Mouse (Mus musculus) cerebellum, adult 8-10 months (tissue): Measurements from ENCODE around the gene Cfap45.

Experiments
- DNase-seq: peaks from one replicate; pipeline ENCODE4 v3.0.0; 2022

Gene Cfap45

DNA sequence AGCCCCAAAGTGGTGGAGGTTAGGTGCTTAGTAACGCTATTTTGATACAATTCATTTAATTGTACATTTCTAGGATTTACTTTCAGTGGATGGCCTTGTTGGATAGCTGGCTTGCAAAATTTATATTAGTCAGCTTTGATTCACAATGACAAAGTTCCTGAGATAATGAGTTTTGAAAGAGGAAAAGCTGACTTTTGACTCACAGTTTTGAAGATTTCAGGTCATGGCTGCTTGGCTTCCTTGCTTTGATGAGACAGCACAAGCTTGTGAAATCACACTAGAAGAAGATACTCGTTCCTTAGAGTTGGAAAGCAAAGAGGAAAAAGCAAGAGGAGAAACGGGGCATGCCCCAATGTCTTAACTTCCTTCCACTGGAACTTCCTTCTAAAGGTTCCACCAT, 45.5 kb downstream of the Cfap45 start:
- no peak for DNase-seq

DNA sequence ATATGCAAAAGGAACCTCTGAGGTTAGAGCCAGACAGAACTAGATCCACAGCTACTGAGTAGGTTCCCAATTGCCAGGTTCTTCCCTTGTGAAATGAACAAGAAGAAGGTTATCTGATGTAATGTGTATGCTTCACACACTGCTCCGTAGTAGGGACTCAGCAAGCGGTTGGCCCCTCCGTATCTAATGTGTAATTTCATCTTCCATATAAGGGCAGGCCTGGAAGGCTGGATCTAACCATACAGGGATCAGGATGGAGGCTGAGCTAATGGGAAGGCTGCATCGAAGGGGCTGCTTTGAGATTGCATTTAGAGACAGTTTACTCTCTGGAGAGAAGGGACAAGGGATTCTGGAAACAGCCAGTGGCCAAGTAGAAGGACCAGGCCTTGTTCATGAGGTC, 47.2 kb downstream of the Cfap45 start:
- DNase-seq: no peak

DNA sequence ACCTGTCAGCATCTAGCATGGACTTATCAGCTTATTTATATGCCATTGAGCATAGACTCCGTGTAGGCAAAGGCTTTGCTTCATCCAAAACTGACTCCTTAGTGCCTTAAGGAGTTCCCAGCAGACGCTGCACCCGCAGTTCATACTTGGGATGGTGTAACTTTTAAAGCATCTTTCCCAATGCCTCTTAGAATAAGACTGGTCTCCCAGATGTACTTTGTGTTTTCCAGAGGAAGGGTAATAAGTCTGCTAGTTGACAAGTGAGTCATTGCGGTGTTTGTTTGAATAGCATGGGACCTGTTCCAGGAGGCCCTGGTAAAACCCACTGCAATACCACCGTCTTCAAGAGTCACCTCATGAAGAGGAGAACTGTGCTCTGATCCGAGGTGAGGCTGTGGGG, 59.5 kb downstream of the Cfap45 start:
- DNase-seq: no peak

DNA sequence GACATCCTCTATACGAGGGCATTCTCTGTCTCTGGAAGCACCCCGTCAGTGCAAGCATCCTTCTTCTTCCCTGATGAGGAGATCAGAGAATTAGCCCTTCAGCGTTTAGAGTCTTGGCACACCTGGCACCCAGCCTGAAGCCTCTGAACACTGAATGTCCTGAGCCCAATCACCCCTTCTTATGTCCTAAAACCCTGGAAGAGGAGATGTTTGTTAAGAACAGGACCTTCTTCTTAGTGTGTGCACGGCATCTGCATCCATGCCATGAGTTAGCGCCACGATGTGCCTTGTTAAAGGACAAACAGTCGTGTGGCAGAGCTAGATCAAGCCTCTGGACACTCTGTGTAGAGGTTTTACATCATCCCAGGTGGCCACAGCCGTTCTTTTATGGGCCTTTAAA, 61.8 kb downstream of the Cfap45 start:
- no peak for DNase-seq

DNA sequence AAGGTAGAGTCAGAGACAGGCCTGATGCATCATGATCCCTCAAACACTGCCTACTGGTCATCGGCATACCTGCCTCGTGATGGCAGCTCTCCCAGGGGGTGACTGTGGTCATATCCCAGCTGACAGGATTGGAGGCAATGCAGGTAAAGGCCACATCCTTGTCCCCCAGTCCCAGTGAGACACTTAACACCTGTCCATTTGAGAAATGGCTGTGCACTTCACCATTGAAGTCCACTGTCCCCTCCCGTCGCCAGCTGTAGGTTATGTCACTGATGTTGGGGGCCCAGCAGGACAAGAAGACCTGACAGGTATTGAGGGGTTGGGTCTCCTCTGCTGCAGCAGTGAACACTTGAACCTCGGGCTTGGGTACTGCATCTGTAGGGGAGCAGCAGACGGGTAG, 63.7 kb downstream of the Cfap45 start:
- no peak for DNase-seq

DNA sequence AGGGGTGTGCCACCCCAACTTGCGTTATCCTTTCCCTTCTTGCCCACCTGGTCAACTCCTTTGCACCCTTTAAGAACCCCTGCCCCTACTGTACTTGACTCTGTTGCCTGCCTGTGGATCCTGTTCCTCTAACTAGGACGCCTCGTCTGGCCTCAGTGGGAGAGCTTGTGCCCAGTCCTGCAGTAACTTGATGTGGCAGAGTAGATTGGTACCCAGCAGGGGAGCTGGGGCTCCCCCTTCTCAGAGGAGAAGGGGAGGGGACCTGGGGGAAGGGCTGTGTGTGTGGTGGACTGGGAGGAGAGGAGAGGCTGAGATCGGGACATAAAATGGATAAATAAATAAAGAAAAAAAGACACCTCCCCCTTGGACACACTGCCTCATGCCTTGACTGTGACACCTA, 64.4 kb downstream of the Cfap45 start:
- no peak for DNase-seq

DNA sequence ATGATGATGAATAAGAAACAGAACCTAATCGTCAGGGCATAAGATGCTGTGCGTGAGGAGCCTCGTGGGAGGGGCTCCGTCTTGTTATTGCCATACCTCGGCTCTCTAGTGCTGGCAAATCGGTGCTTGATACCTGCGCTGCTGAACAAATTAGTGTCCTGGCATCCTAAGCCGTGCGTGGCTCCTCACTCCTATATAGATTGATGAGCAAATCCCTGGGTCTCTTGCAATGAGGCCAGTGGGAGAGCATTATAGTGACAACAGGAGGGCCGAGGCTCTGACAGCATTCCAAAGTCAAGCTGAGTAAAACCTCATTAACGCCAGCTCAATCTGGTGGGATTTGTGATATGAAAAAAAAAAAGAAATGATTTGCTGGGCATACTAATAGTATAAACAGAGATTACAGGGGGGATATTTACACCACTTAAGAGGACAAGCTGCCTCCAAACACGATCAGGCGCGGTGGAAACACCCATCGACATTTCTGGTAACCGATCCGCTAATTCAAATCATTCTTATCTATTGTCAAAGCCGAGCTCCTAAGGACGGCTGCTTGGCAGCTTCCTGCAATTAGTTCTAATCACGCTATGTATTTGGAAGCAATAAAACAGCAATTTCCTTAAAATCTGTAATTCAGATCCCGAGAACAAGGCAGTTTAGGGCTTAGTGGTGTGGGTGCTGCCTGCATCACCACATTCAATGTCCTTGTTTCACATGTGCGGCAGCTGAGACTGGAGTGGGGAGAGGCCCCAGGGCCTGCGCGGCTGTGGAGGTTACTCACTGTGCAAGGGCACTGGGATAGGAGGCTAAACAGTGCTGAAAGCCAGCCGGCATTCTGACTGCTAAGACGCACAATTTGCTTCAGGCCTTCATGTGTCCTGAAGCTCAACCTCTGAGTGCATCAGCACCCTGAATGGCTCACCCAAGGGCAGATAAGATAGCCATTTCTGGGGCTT, 65.3 kb downstream of the Cfap45 start:
- no peak for DNase-seq

DNA sequence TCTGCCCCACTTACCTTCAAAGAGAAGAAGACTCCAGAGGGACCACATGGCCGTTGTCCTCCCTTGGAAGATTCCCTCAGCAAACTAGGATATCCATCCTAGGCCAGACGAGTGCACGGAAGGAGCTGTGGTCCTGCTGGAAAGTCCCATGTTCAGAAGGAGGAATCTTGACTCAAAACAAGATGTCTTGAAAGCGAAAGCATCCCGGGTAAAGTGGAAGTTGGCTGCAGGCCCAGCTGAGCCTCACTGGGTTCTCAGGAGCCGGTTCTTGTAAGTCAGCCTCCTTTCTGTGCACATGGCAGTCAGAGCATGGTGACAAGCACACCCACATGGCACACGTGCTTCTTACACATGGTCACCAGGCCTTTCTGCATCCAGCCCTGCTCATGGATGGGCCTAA, 69.8 kb downstream of the Cfap45 start, which contains the start of gene Slamf8:
Gene Slamf8 (minus strand): TSS at position 184 of the 400 bp plus-strand sequence.
- DNase-seq: no peak

DNA sequence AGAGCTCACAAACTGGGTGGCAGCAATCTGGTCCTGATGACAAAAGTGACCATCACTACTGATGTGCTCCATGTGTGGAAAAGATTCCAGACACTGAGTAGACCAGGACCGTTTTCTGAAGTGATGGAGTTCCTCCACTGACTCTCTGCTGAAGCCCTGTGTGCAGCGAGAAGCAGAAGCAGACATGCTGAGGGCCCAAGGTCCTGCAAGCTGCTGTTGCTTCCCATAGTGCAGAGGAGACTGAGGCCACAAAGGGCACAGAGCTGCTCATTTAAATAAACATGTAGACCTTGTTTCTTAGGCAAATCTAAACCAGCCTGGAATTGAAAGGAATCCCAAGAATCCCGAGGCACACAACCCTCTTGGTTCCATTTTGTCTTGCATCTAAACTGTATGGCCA, 72.7 kb downstream of the Cfap45 start:
- DNase-seq: no peak

DNA sequence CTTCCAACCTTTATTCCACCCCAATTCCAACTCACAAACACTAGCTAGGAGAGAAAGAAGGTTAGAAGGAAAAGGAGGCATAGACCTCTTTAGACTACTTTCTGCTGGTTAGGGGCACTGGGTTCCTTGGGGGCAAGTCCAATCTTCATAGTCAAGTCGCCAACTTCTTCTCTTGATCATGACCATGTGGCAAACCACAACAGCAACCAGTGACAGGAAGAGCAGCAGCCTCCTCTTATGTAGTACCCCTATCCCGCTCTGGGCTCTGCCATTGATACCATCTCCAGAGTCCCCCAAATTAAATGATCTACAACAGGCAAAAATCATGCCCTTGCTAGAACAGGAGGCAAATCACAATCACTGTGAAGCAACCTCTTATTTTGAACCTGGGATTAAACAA, 73.4 kb downstream of the Cfap45 start:
- no peak for DNase-seq

DNA sequence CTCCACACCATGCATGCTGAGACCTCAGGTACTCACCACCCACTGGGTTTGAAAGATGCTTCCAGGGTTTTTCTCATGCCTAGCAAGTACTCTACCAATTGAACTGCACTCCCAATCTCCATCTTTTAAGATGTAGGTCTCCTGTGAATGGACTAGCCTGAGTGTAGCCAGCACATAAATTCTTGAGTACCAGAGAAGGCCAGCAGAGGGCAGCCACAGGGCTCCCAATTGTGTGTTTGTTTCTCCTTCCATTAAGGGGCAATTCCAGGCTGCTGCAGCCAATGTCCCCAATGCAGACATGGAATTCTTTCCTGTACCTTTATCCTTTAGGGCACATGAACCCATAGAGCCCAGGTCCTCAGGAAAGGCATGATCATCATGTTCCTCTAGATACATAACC, 73.9 kb downstream of the Cfap45 start:
- DNase-seq: no peak
